Mouse (Mus musculus) left cerebral cortex, postnatal 25 days (tissue): ENCODE measurements around the gene Klrg1. TPM values are rescaled to one million over a fixed set of nuclear protein-coding genes. Genes with fewer than 3 reads are reported as not detected.
A peak's percentile ranks its signal among the peaks of the same experiment; 100 is the strongest.

Source experiments
- DNase-seq, 2 experiments: peaks; one replicate each; pipeline ENCODE4 v3.0.0; 2022; ENCODE audit warnings: low spot score in 2 of 2, mixed read lengths in 1 of 2
- intact Hi-C: fragments of 180-260 bp; cut with DNase I; formaldehyde crosslinking; loops from one replicate; pipeline ENCODE4 v1.15.1; 2025
- total RNA-seq, 2 experiments: library from RNA; stranded (reverse); gene quantifications; 2 replicates each; pipeline ENCODE4 v1.2.3; 2021

Klrg1 gene
- under 1 TPM in 1 of 2 experiments, not detected in 1; 0.25 TPM for total RNA-seq

- DNase-seq, result no peak
- intact Hi-C loops, result no loop called here
Measured at GRCm38 (mm10) chr6:122282782-122283181, at the start of gene Klrg1. Klrg1 (minus strand) TSS chr6:122282882.

GRCm38 (mm10) chr6:122325361-122325975 is 42.8 kb upstream of the Klrg1 start:
- no peak for DNase-seq
- intact Hi-C loops, result no loop called here

- intact Hi-C loops, result no loop called here
- no peak for DNase-seq
Measured at GRCm38 (mm10) chr6:122318726-122319125, 36.0 kb upstream of the Klrg1 start.

- no peak for DNase-seq
- intact Hi-C loops, result no loop called here
Measured at GRCm38 (mm10) chr6:122310187-122310820, 27.6 kb upstream of the Klrg1 start.

- intact Hi-C loops, result loop anchor here (2.0 kb wide), 1 partner anchor 29 kb away; no protein-coding TSS in a partner anchor
- DNase-seq, result no peak
Measured at GRCm38 (mm10) chr6:122309446-122309960, 26.8 kb upstream of the Klrg1 start.

- intact Hi-C loops, result loop anchor here (2.0 kb wide), 1 partner anchor 30 kb away; no protein-coding TSS in a partner anchor
- DNase-seq, result peak; percentile 95 to 100
Measured at GRCm38 (mm10) chr6:122308505-122309393, 26.1 kb upstream of the Klrg1 start, which contains the start of gene M6pr. M6pr (plus strand) TSS chr6:122308720.

GRCm38 (mm10) chr6:122308136-122308504 is 25.4 kb upstream of the Klrg1 start:
- intact Hi-C loops, result loop anchor here (2.0 kb wide), 1 partner anchor 31 kb away; no protein-coding TSS in a partner anchor
- DNase-seq, result no peak

- intact Hi-C loops, result no loop called here
- DNase-seq, result no peak
Measured at GRCm38 (mm10) chr6:122306707-122307106, 24.0 kb upstream of the Klrg1 start.

- intact Hi-C loops, result loop anchor here (1.0 to 2.0 kb wide), 3 partner anchors 46 to 744 kb away; no protein-coding TSS in a partner anchor
- DNase-seq, result no peak
Measured at GRCm38 (mm10) chr6:122304790-122305555, 22.3 kb upstream of the Klrg1 start.

- intact Hi-C loops, result loop anchor here (1.0 to 2.0 kb wide), 3 partner anchors 46 to 744 kb away; no protein-coding TSS in a partner anchor
- peak; percentile 73 to 79 for DNase-seq
Measured at GRCm38 (mm10) chr6:122304355-122304754, 21.7 kb upstream of the Klrg1 start.

- intact Hi-C loops, result no loop called here
- DNase-seq, result no peak
Measured at GRCm38 (mm10) chr6:122303526-122303925, 20.8 kb upstream of the Klrg1 start.

GRCm38 (mm10) chr6:122302661-122303060 is 20.0 kb upstream of the Klrg1 start:
- intact Hi-C loops, result no loop called here
- no peak for DNase-seq

GRCm38 (mm10) chr6:122302121-122302520 is 19.4 kb upstream of the Klrg1 start:
- intact Hi-C loops, result no loop called here
- DNase-seq, result no peak

- intact Hi-C loops, result no loop called here
- DNase-seq, result no peak
Measured at GRCm38 (mm10) chr6:122299621-122300133, 17.0 kb upstream of the Klrg1 start.

GRCm38 (mm10) chr6:122298223-122298609 is 15.5 kb upstream of the Klrg1 start:
- intact Hi-C loops, result no loop called here
- no peak for DNase-seq

- peak in 1 of 2 experiments; percentile 30 for DNase-seq
- intact Hi-C loops, result no loop called here
Measured at GRCm38 (mm10) chr6:122297279-122298222, 14.9 kb upstream of the Klrg1 start.

- intact Hi-C loops, result no loop called here
- DNase-seq, result no peak
Measured at GRCm38 (mm10) chr6:122296918-122297278, 14.2 kb upstream of the Klrg1 start.

- intact Hi-C loops, result no loop called here
- no peak for DNase-seq
Measured at GRCm38 (mm10) chr6:122295242-122295641, 12.6 kb upstream of the Klrg1 start.
